Mouse (Mus musculus) testis, adult 2 months (tissue): ENCODE data around the gene Cntnap2. TPM values are rescaled to one million over a fixed set of nuclear protein-coding genes. Genes with fewer than 3 reads are reported as not detected.

Experiments
- H3K27ac ChIP-seq: fragments of 200-500 bp; 2 replicates; pipeline ENCODE4 v1.5.1; 2012; ENCODE audit warnings: low read depth, low read length; ENCODE audit not compliant: control insufficient read depth, insufficient read depth
- H3K27me3 ChIP-seq: fragments of 200-500 bp; 2 replicates; pipeline ENCODE4 v1.6.1; 2012; ENCODE audit warnings: mild to moderate bottlenecking, low read length, moderate library complexity; ENCODE audit not compliant: control insufficient read depth, insufficient read depth
- H3K36me3 ChIP-seq: fragments of 200-500 bp; 2 replicates; pipeline ENCODE4 v1.6.1; 2012; ENCODE audit warnings: mild to moderate bottlenecking, low read length; ENCODE audit not compliant: control insufficient read depth, insufficient read depth
- H3K4me1 ChIP-seq: fragments of 200-500 bp; 2 replicates; pipeline ENCODE4 v1.6.1; 2012; ENCODE audit warnings: low read length; ENCODE audit not compliant: control insufficient read depth, insufficient read depth
- H3K4me3 ChIP-seq: fragments of 200-500 bp; 2 replicates; pipeline ENCODE4 v1.5.1; 2012; ENCODE audit warnings: low read depth, mild to moderate bottlenecking, low read length, moderate library complexity, mixed read lengths; ENCODE audit not compliant: control insufficient read depth
- CTCF ChIP-seq: fragments of 200-500 bp; IDR thresholded peaks from 2 replicates; pipeline ENCODE4 v1.5.1; 2012; ENCODE audit warnings: low read depth, mild to moderate bottlenecking, inconsistent platforms, low read length, moderate library complexity; ENCODE audit not compliant: control insufficient read depth, insufficient read depth, insufficient replicate concordance
- POLR2A ChIP-seq: fragments of 200-500 bp; IDR thresholded peaks from 2 replicates; pipeline ENCODE4 v1.6.1; 2012; ENCODE audit warnings: low read depth, mild to moderate bottlenecking, inconsistent platforms, low read length, moderate library complexity; ENCODE audit not compliant: control insufficient read depth
- polyA plus RNA-seq: library from polyadenylated mRNA; depleted of rRNA; stranded (reverse); fragments of >200 nt; gene quantifications from 2 replicates; pipeline ENCODE4 v1.2.3, GENCODE M21; 2012

Cntnap2 gene
- polyA plus RNA-seq, 1 experiment, result 49.6 TPM

- H3K4me3 ChIP-seq, result no peak overlapping the region
Measured at GRCm38 (mm10) chr6:46704293-46705170, 1645.4 kb downstream of the Cntnap2 start.

GRCm38 (mm10) chr6:46705926-46706325, 1646.8 kb downstream of the Cntnap2 start:
- TF ChIP-seq CTCF, result no peak
- TF ChIP-seq POLR2A, result no peak

More at GRCm38 (mm10) chr6:46704293-46705170, 1645.4 kb downstream of the Cntnap2 start:
- Histone ChIP-seq H3K4me1 (no peaks in the 10 kb centered on the region), H3K27ac (no peak overlapping the region), H3K36me3 (no peaks in the 10 kb centered on the region), H3K27me3 (no peaks in the 10 kb centered on the region)
- no peak for TF ChIP-seq CTCF
- TF ChIP-seq POLR2A, result no peak

GRCm38 (mm10) chr6:46716576-46716975, 1657.4 kb downstream of the Cntnap2 start:
- Histone ChIP-seq H3K27me3 (no peaks in the 10 kb centered on the region), H3K36me3 (no peaks in the 10 kb centered on the region), H3K27ac (no peak overlapping the region), H3K4me3 (no peak overlapping the region), H3K4me1 (no peaks in the 10 kb centered on the region)
- TF ChIP-seq CTCF (no peak), POLR2A (no peak)

More at GRCm38 (mm10) chr6:46705926-46706325, 1646.8 kb downstream of the Cntnap2 start:
- H3K4me3 ChIP-seq, result no peak overlapping the region
- H3K4me1 ChIP-seq, result no peaks in the 10 kb centered on the region
- H3K27ac ChIP-seq, result no peak overlapping the region
- no peaks in the 10 kb centered on the region for H3K36me3 ChIP-seq
- H3K27me3 ChIP-seq, result no peaks in the 10 kb centered on the region

- Histone ChIP-seq H3K27ac (no peak overlapping the region), H3K4me3 (no peak overlapping the region), H3K27me3 (no peaks in the 10 kb centered on the region), H3K4me1 (no peaks in the 10 kb centered on the region), H3K36me3 (no peaks in the 10 kb centered on the region)
- no peak for TF ChIP-seq CTCF
- no peak for TF ChIP-seq POLR2A
Measured at GRCm38 (mm10) chr6:46733794-46734193, 1674.6 kb downstream of the Cntnap2 start.

- no peaks in the 10 kb centered on the region for H3K36me3 ChIP-seq
- H3K4me1 ChIP-seq, result no peaks in the 10 kb centered on the region
- H3K27me3 ChIP-seq, result no peaks in the 10 kb centered on the region
- no peak for TF ChIP-seq CTCF
- no peak for TF ChIP-seq POLR2A
- no peak overlapping the region for H3K4me3 ChIP-seq
- H3K27ac ChIP-seq, result no peak overlapping the region
Measured at GRCm38 (mm10) chr6:46748448-46748847, 1689.3 kb downstream of the Cntnap2 start.

GRCm38 (mm10) chr6:46763481-46763880, 1704.3 kb downstream of the Cntnap2 start:
- no peaks in the 10 kb centered on the region for H3K36me3 ChIP-seq
- H3K4me3 ChIP-seq, result no peak overlapping the region
- H3K4me1 ChIP-seq, result no peaks in the 10 kb centered on the region
- TF ChIP-seq POLR2A, result no peak
- no peak for TF ChIP-seq CTCF
- H3K27ac ChIP-seq, result no peak overlapping the region
- no peaks in the 10 kb centered on the region for H3K27me3 ChIP-seq

- Histone ChIP-seq H3K27ac (no peak overlapping the region), H3K27me3 (no peaks in the 10 kb centered on the region), H3K4me1 (no peaks in the 10 kb centered on the region), H3K36me3 (no peaks in the 10 kb centered on the region), H3K4me3 (no peak overlapping the region)
- no peak for TF ChIP-seq POLR2A
- no peak for TF ChIP-seq CTCF
Measured at GRCm38 (mm10) chr6:46774529-46774928, 1715.4 kb downstream of the Cntnap2 start.
